Mouse (Mus musculus) midbrain, embryonic 13.5 days (tissue): ENCODE results near the gene Pitx1. TPM values are rescaled to one million over a fixed set of nuclear protein-coding genes. Genes with fewer than 3 reads are reported as not detected.

Source experiments
- ATAC-seq: fragments of 200-750 bp; cut with Nextera tagmentation; 2 replicates; pipeline ENCODE4 v1.8.0; 2017; ENCODE audit warnings: mild to moderate bottlenecking, moderate TSS enrichment, moderate library complexity
- H3K27ac ChIP-seq: fragments of 300-500 bp; sonication (generic); 2 replicates; pipeline ENCODE4 v1.5.1; 2015; ENCODE audit warnings: inconsistent platforms, mild to moderate bottlenecking, moderate library complexity
- H3K27me3 ChIP-seq: fragments of 300-500 bp; sonication (generic); 2 replicates; pipeline ENCODE4 v1.6.1; 2015; ENCODE audit warnings: mild to moderate bottlenecking, inconsistent platforms
- H3K36me3 ChIP-seq: fragments of 300-500 bp; sonication (generic); 2 replicates; pipeline ENCODE4 v1.6.1; 2015; ENCODE audit warnings: mild to moderate bottlenecking, inconsistent platforms
- H3K4me1 ChIP-seq: fragments of 300-500 bp; sonication (generic); replicated peaks from 2 replicates; pipeline ENCODE4 v1.6.1; 2015; ENCODE audit warnings: inconsistent platforms
- H3K4me2 ChIP-seq: fragments of 300-500 bp; sonication (generic); replicated peaks from 2 replicates; pipeline ENCODE4 v1.6.1; 2015; ENCODE audit warnings: moderate library complexity, mild to moderate bottlenecking, inconsistent platforms
- H3K4me3 ChIP-seq: fragments of 300-500 bp; sonication (generic); replicated peaks from 2 replicates; pipeline ENCODE4 v1.5.1; 2015; ENCODE audit warnings: mild to moderate bottlenecking, inconsistent platforms
- H3K9ac ChIP-seq: fragments of 300-500 bp; sonication (generic); replicated peaks from 2 replicates; pipeline ENCODE4 v1.6.1; 2015; ENCODE audit warnings: mild to moderate bottlenecking, inconsistent platforms
- H3K9me3 ChIP-seq: fragments of 300-500 bp; sonication (generic); 2 replicates; pipeline ENCODE4 v1.6.1; 2016; ENCODE audit warnings: mild to moderate bottlenecking, inconsistent platforms
- WGBS: fragments of 180-500 bp; shearing (Covaris S2); methylation state at CpG from one replicate; pipeline ENCODE4 v1.1.7; 2015; 5-methylcytosine and 5-hydroxymethylcytosine counted together
- polyA plus RNA-seq: library from polyadenylated mRNA; unstranded; fragments of >200 nt; fragmentation: Nextera tagmentation; extraction: Ambion mirVana; gene quantifications from 2 replicates; pipeline ENCODE4 v1.2.1, GENCODE M21; 2015

Gene Pitx1
- polyA plus RNA-seq, 1 experiment from 2014 or later = 1.5 TPM

GRCm38 (mm10) chr13:55810947-55811346 lies 25.0 kb downstream of the Pitx1 start:
- Histone ChIP-seq H3K9ac (no peak overlapping the region), H3K36me3 (no peaks in the 10 kb centered on the region), H3K27ac (no peak overlapping the region), H3K4me3 (no peak overlapping the region), H3K9me3 (no peaks in the 10 kb centered on the region), H3K4me2 (no peak overlapping the region), H3K27me3 (peaks cover 6% of the 10 kb centered on the region; the same call in 1 of the 2 replicates), H3K4me1 (no peaks in the 10 kb centered on the region)
- ATAC-seq = no peak
- whole genome bisulfite sequencing = 77% methylated on average over 5 of the region's 5 CpGs

GRCm38 (mm10) chr13:55809707-55810106 lies 26.3 kb downstream of the Pitx1 start:
- Histone ChIP-seq H3K4me2 (no peak overlapping the region), H3K27ac (no peak overlapping the region), H3K9ac (no peak overlapping the region), H3K4me1 (no peaks in the 10 kb centered on the region), H3K9me3 (no peaks in the 10 kb centered on the region), H3K27me3 (no peaks in the 10 kb centered on the region; the same call in 1 of the 2 replicates), H3K4me3 (no peak overlapping the region), H3K36me3 (no peaks in the 10 kb centered on the region)
- 93% methylated on average over 10 of the region's 10 CpGs for WGBS
- no peak for ATAC-seq

- ATAC-seq = no peak
- Histone ChIP-seq H3K4me1 (no peaks in the 10 kb centered on the region), H3K9me3 (no peaks in the 10 kb centered on the region), H3K27ac (no peak overlapping the region), H3K4me3 (no peak overlapping the region), H3K27me3 (no peaks in the 10 kb centered on the region; the same call in 1 of the 2 replicates), H3K4me2 (no peak overlapping the region), H3K36me3 (no peaks in the 10 kb centered on the region), H3K9ac (no peak overlapping the region)
- 79% methylated on average over 7 of the region's 7 CpGs for WGBS
Observed at GRCm38 (mm10) chr13:55809041-55809623, 26.9 kb downstream of the Pitx1 start.

GRCm38 (mm10) chr13:55803973-55804372 lies 32.0 kb downstream of the Pitx1 start:
- ATAC-seq = no peak
- H3K36me3 ChIP-seq = no peaks in the 10 kb centered on the region

GRCm38 (mm10) chr13:55801246-55801645 lies 34.7 kb downstream of the Pitx1 start:
- no peak overlapping the region for H3K4me2 ChIP-seq
- H3K27me3 ChIP-seq = no peaks in the 10 kb centered on the region
- H3K4me3 ChIP-seq = no peak overlapping the region
- no peak for ATAC-seq
- H3K4me1 ChIP-seq = no peaks in the 10 kb centered on the region
- WGBS = 66% methylated on average over 2 of the region's 2 CpGs
- H3K9ac ChIP-seq = no peak overlapping the region
- no peaks in the 10 kb centered on the region for H3K36me3 ChIP-seq
- no peaks in the 10 kb centered on the region for H3K9me3 ChIP-seq
- H3K27ac ChIP-seq = no peak overlapping the region

More at GRCm38 (mm10) chr13:55803973-55804372, 32.0 kb downstream of the Pitx1 start:
- Histone ChIP-seq H3K4me2 (no peak overlapping the region), H3K27ac (no peak overlapping the region), H3K27me3 (no peaks in the 10 kb centered on the region), H3K4me3 (no peak overlapping the region), H3K4me1 (no peaks in the 10 kb centered on the region), H3K9me3 (no peaks in the 10 kb centered on the region), H3K9ac (no peak overlapping the region)
- WGBS = 95% methylated on average over 1 of the region's 1 CpGs

- no peak for ATAC-seq
- Histone ChIP-seq H3K4me3 (no peak overlapping the region), H3K9me3 (no peaks in the 10 kb centered on the region; the same call in 1 of the 2 replicates), H3K27ac (no peak overlapping the region), H3K4me2 (no peak overlapping the region), H3K4me1 (no peaks in the 10 kb centered on the region), H3K9ac (no peak overlapping the region), H3K27me3 (no peaks in the 10 kb centered on the region), H3K36me3 (no peaks in the 10 kb centered on the region)
- 87% methylated on average over 11 of the region's 11 CpGs for WGBS
Observed at GRCm38 (mm10) chr13:55786120-55786519, 49.9 kb downstream of the Pitx1 start.

GRCm38 (mm10) chr13:55784268-55784667 lies 51.7 kb downstream of the Pitx1 start, which contains the start of gene Catsper3:
Catsper3 (plus strand) TSS chr13:55784568.
- Histone ChIP-seq H3K4me2 (no peak within 1 kb of the TSS), H3K27me3 (no peaks in the 10 kb centered on the region), H3K9ac (no peak within 1 kb of the TSS), H3K9me3 (no peaks in the 10 kb centered on the region), H3K4me3 (no peak within 1 kb of the TSS), H3K36me3 (no peaks in the 10 kb centered on the region), H3K27ac (no peak within 1 kb of the TSS), H3K4me1 (no peaks in the 10 kb centered on the region)
- no peak for ATAC-seq
- WGBS = 85% methylated on average over 3 of the region's 3 CpGs

GRCm38 (mm10) chr13:55775056-55775455 lies 60.9 kb downstream of the Pitx1 start:
- H3K4me1 ChIP-seq = no peaks in the 10 kb centered on the region
- H3K9ac ChIP-seq = no peak overlapping the region
- H3K4me2 ChIP-seq = no peak overlapping the region
- no peaks in the 10 kb centered on the region for H3K36me3 ChIP-seq
- no peak for ATAC-seq
- H3K27ac ChIP-seq = no peak overlapping the region
- 76% methylated on average over 11 of the region's 11 CpGs for WGBS
- H3K27me3 ChIP-seq = no peaks in the 10 kb centered on the region
- no peak overlapping the region for H3K4me3 ChIP-seq
- H3K9me3 ChIP-seq = no peaks in the 10 kb centered on the region

Other genes with a start within 250 kb of the Pitx1 start
- gene B4galt7, start 236.3 kb downstream of the Pitx1 start, polyA plus RNA-seq = 45.5 and 47.4 TPM in 2 replicates
- gene Caml, start 213.2 kb downstream of the Pitx1 start, polyA plus RNA-seq = 92.3 and 97.5 TPM in 2 replicates
- 31.3 and 33.5 TPM in 2 replicates for gene Ddx46, start 201.2 kb downstream of the Pitx1 start, polyA plus RNA-seq
- gene B230219D22Rik, start 143.1 kb downstream of the Pitx1 start, polyA plus RNA-seq = 69.3 and 72.6 TPM in 2 replicates
- 121 and 129 TPM in 2 replicates for gene Txndc15, start 121.5 kb downstream of the Pitx1 start, polyA plus RNA-seq
- 19.7 and 23.0 TPM in 2 replicates for gene Pcbd2, start 108.8 kb downstream of the Pitx1 start, polyA plus RNA-seq
- gene Catsper3, start 51.6 kb downstream of the Pitx1 start, polyA plus RNA-seq = 0.12 TPM in 1 of 2 replicates, not detected in the other